Mouse (Mus musculus) spleen, adult 2 months (tissue): ENCODE measurements around the gene Gm27021. TPM values are rescaled to one million over a fixed set of nuclear protein-coding genes. Genes with fewer than 3 reads are reported as not detected.

ENCODE experiments used
- DNase-seq, 2 experiments: peaks; one replicate each; pipeline versions ENCODE4 v3.0.0 to v3.0.0-alpha.2; 2012 to 2021; ENCODE audit warnings: low spot score in 2 of 2, low read depth in 1 of 2
- H3K27ac ChIP-seq: fragments of 200-500 bp; 2 replicates; pipeline ENCODE4 v1.5.1; 2012; ENCODE audit warnings: low read length, inconsistent platforms; ENCODE audit not compliant: insufficient read depth
- H3K27me3 ChIP-seq: fragments of 200-500 bp; 2 replicates; pipeline ENCODE4 v1.6.1; 2012; ENCODE audit warnings: mild to moderate bottlenecking, moderate library complexity, low read length, inconsistent platforms; ENCODE audit not compliant: control insufficient read depth, insufficient read depth
- H3K36me3 ChIP-seq: fragments of 200-500 bp; 2 replicates; pipeline ENCODE4 v1.6.1; 2012; ENCODE audit warnings: mild to moderate bottlenecking, low read length, inconsistent platforms; ENCODE audit not compliant: control insufficient read depth, insufficient read depth
- H3K4me1 ChIP-seq: fragments of 200-500 bp; 2 replicates; pipeline ENCODE4 v1.6.1; 2011; ENCODE audit warnings: inconsistent platforms; ENCODE audit not compliant: control insufficient read depth, insufficient read depth, insufficient read length
- H3K4me3 ChIP-seq: fragments of 200-500 bp; 2 replicates; pipeline ENCODE4 v1.5.1; 2011; ENCODE audit warnings: mild to moderate bottlenecking, inconsistent platforms; ENCODE audit not compliant: insufficient read depth, insufficient read length; ENCODE audit errors: extremely low read depth
- CTCF ChIP-seq: fragments of 200-500 bp; IDR thresholded peaks from 2 replicates; pipeline ENCODE4 v1.5.1; 2011; ENCODE audit warnings: mild to moderate bottlenecking, inconsistent platforms; ENCODE audit not compliant: insufficient read depth, insufficient read length, insufficient replicate concordance; ENCODE audit errors: extremely low read depth
- POLR2A ChIP-seq: fragments of 200-500 bp; IDR thresholded peaks from 2 replicates; pipeline ENCODE4 v1.6.1; 2011; ENCODE audit warnings: low read depth, low read length, inconsistent platforms
- WGBS: fragments of 180-500 bp; shearing (Covaris S2); methylation state at CpG from one replicate; pipeline ENCODE4 v1.1.7; 2018; 5-methylcytosine and 5-hydroxymethylcytosine counted together
- polyA plus RNA-seq: library from polyadenylated mRNA; depleted of rRNA; stranded (reverse); fragments of >200 nt; gene quantifications from 2 replicates; pipeline ENCODE4 v1.2.3, GENCODE M21; 2012

The Gm27021 gene
- polyA plus RNA-seq, 1 experiment, result 0.18 TPM

GRCm38 (mm10) chr8:120632969-120633664 lies 34.8 kb downstream of the Gm27021 start:
- peaks cover 3% of the 10 kb centered on the region; the same call in 1 of the 2 replicates for H3K4me1 ChIP-seq
- H3K27ac ChIP-seq, result no peak overlapping the region
- WGBS, result 68% methylated on average over 17 of the region's 17 CpGs
- DNase-seq, result no peak
- TF ChIP-seq POLR2A (no peak), CTCF (no peak)
- no peak overlapping the region for H3K4me3 ChIP-seq
- H3K36me3 ChIP-seq, result no peaks in the 10 kb centered on the region
- H3K27me3 ChIP-seq, result peaks cover 2% of the 10 kb centered on the region; the same call in 1 of the 2 replicates

- Histone ChIP-seq H3K36me3 (no peaks in the 10 kb centered on the region), H3K4me1 (peaks cover 3% of the 10 kb centered on the region; the same call in 1 of the 2 replicates), H3K4me3 (no peak overlapping the region), H3K27ac (no peak overlapping the region), H3K27me3 (peaks cover 2% of the 10 kb centered on the region; the same call in 1 of the 2 replicates)
- no peak for DNase-seq
- WGBS, result 89% methylated on average over 21 of the region's 21 CpGs
- TF ChIP-seq POLR2A, result no peak
- TF ChIP-seq CTCF, result no peak
Observed at GRCm38 (mm10) chr8:120631441-120632375, 36.2 kb downstream of the Gm27021 start.

GRCm38 (mm10) chr8:120630848-120631247 lies 37.0 kb downstream of the Gm27021 start:
- Histone ChIP-seq H3K4me3 (no peak overlapping the region), H3K4me1 (peaks cover 3% of the 10 kb centered on the region; the same call in 1 of the 2 replicates), H3K27ac (no peak overlapping the region), H3K27me3 (peaks cover 2% of the 10 kb centered on the region; the same call in 1 of the 2 replicates), H3K36me3 (no peaks in the 10 kb centered on the region)
- TF ChIP-seq POLR2A, result no peak
- WGBS, result 80% methylated on average over 6 of the region's 6 CpGs
- no peak for DNase-seq

DNA sequence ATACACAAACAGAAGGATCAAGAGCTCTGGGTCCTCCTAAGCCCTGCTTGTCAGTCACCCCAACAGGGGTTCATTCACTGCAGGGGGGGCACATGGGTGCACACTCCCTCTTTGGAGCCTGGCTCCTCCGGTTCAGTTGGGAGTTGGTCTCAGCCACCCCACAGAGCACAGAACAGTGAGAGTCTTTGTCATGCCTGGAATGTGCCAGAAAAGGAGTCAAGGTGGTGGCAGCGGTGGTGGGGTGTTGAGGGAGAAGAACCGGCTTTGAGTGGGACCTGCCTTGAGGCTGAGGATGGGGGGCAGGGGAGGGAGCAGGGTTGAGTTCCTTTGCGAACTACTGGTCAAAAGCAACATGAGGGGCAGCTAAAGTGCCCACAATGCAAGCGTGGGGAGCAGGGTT lies 37.8 kb downstream of the Gm27021 start:
- no peak overlapping the region for H3K27ac ChIP-seq
- TF ChIP-seq CTCF (no peak), POLR2A (no peak)
- H3K4me3 ChIP-seq, result no peak overlapping the region
- H3K36me3 ChIP-seq, result no peaks in the 10 kb centered on the region
- H3K27me3 ChIP-seq, result peaks cover 2% of the 10 kb centered on the region; the same call in 1 of the 2 replicates
- peaks cover 3% of the 10 kb centered on the region; the same call in 1 of the 2 replicates for H3K4me1 ChIP-seq
- DNase-seq, result no peak
- WGBS, result 81% methylated on average over 5 of the region's 5 CpGs

GRCm38 (mm10) chr8:120627298-120627697 lies 40.6 kb downstream of the Gm27021 start:
- Histone ChIP-seq H3K4me1 (no peaks in the 10 kb centered on the region), H3K4me3 (no peak overlapping the region), H3K36me3 (no peaks in the 10 kb centered on the region), H3K27me3 (no peaks in the 10 kb centered on the region), H3K27ac (no peak overlapping the region)
- TF ChIP-seq CTCF (no peak), POLR2A (no peak)
- 92% methylated on average over 5 of the region's 5 CpGs for WGBS
- DNase-seq, result no peak

- Histone ChIP-seq H3K4me3 (no peak overlapping the region), H3K27ac (no peak overlapping the region), H3K4me1 (no peaks in the 10 kb centered on the region), H3K27me3 (no peaks in the 10 kb centered on the region), H3K36me3 (no peaks in the 10 kb centered on the region)
- TF ChIP-seq CTCF, result no peak
- no peak for TF ChIP-seq POLR2A
- no peak for DNase-seq
- WGBS, result 89% methylated on average over 11 of the region's 11 CpGs
Observed at GRCm38 (mm10) chr8:120626461-120626860, 41.4 kb downstream of the Gm27021 start.

- Histone ChIP-seq H3K36me3 (no peaks in the 10 kb centered on the region), H3K27ac (no peak overlapping the region), H3K4me1 (no peaks in the 10 kb centered on the region), H3K27me3 (no peaks in the 10 kb centered on the region), H3K4me3 (no peak overlapping the region)
- WGBS, result 72% methylated on average over 2 of the region's 2 CpGs
- TF ChIP-seq CTCF (no peak), POLR2A (no peak)
- no peak for DNase-seq
Observed at GRCm38 (mm10) chr8:120623608-120624007, 44.3 kb downstream of the Gm27021 start.
